Mouse (Mus musculus): ENCODE measurements around the gene Krtap4-6. TPM values are rescaled to one million over a fixed set of nuclear protein-coding genes. Genes with fewer than 3 reads are reported as not detected.
"Not testable (repeated sequence)": the region's sequence is repeated elsewhere in the genome, so short reads cannot be mapped to it uniquely, and the experiment has no call there.

Krtap4-6 gene
- polyA plus RNA-seq, 1 experiment from 2014 or later: not detected

GRCm38 (mm10) chr11:99646444-99646843 lies 19.3 kb downstream of the Krtap4-6 start:
- Histone ChIP-seq H3K4me2 (replicated peaks; ENCODE audit: low read depth, low read length) (no peak overlapping the region), H3K36me3 (ENCODE audit: control insufficient read depth, insufficient read depth, low read length) (no peaks in the 10 kb centered on the region), H3K27me3 (ENCODE audit: control insufficient read depth, insufficient read depth, low read length) (no peaks in the 10 kb centered on the region), H3K4me3 (ENCODE audit: low read length) (no peak overlapping the region), H3K9ac (ENCODE audit: low read depth, low read length) (no peak overlapping the region), H3K27ac (ENCODE audit: low read depth, low read length) (no peak overlapping the region), H3K4me1 (ENCODE audit: control insufficient read depth, insufficient read depth, low read length) (no peaks in the 10 kb centered on the region), H3K9me3 (ENCODE audit: control insufficient read depth, low read length) (no peaks in the 10 kb centered on the region)
- no peak for ATAC-seq (ENCODE audit: low FRiP score, low TSS enrichment)
- 83% methylated on average over 15 of the region's 15 CpGs for WGBS

- Histone ChIP-seq H3K27me3 (ENCODE audit: control insufficient read depth, insufficient read depth, low read length) (no peaks in the 10 kb centered on the region), H3K9me3 (ENCODE audit: control insufficient read depth, low read length) (no peaks in the 10 kb centered on the region), H3K4me3 (ENCODE audit: low read length) (no peak overlapping the region), H3K4me1 (ENCODE audit: control insufficient read depth, insufficient read depth, low read length) (no peaks in the 10 kb centered on the region), H3K27ac (ENCODE audit: low read depth, low read length) (no peak overlapping the region), H3K36me3 (ENCODE audit: control insufficient read depth, insufficient read depth, low read length) (no peaks in the 10 kb centered on the region), H3K4me2 (replicated peaks; ENCODE audit: low read depth, low read length) (no peak overlapping the region), H3K9ac (ENCODE audit: low read depth, low read length) (no peak overlapping the region)
- ATAC-seq (ENCODE audit: low FRiP score, low TSS enrichment): no peak
- WGBS: 81% methylated on average over 3 of the region's 3 CpGs
Observed at GRCm38 (mm10) chr11:99644351-99644750, 21.4 kb downstream of the Krtap4-6 start.

DNA sequence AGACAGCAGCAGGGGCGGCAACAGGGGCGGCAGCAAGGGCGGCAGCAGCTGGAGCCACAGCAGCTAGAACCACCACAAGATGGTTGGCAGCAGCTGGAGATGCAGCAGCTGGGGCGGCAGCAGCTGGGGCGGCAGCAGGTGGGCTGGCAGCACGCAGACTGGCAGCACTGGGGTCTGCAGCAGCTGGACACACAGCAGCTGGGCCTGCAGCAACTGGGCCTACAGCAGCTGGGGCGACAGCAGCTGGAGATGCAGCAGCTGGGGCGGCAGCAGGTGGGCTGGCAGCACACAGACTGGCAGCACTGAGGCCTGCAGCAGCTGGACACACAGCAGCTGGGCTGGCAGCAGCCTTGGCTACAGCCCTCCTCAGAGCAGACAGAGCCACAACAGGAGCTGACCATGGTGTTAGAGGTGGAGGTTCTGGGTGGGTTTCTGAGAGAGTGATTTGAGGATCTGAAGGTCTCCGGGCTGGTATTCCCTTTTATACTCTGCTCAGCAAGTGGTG lies 22.1 kb downstream of the Krtap4-6 start, which contains the start of gene Krtap4-7:
TSS of gene Krtap4-7 (minus strand) at position 455 of the 505 bp plus-strand sequence.
- H3K36me3 ChIP-seq (ENCODE audit: control insufficient read depth, insufficient read depth, low read length); H3K9ac ChIP-seq (ENCODE audit: low read depth, low read length); H3K4me1 ChIP-seq (ENCODE audit: control insufficient read depth, insufficient read depth, low read length); H3K27me3 ChIP-seq (ENCODE audit: control insufficient read depth, insufficient read depth, low read length); H3K4me2 ChIP-seq (replicated peaks; ENCODE audit: low read depth, low read length); H3K9me3 ChIP-seq (ENCODE audit: control insufficient read depth, low read length); H3K27ac ChIP-seq (ENCODE audit: low read depth, low read length); ATAC-seq (ENCODE audit: low FRiP score, low TSS enrichment); H3K4me3 ChIP-seq (ENCODE audit: low read length): not testable (repeated sequence)
- 84% methylated on average over 9 of the region's 9 CpGs for WGBS

- Histone ChIP-seq H3K9ac (ENCODE audit: low read depth, low read length) (no peak overlapping the region), H3K4me2 (replicated peaks; ENCODE audit: low read depth, low read length) (no peak overlapping the region), H3K36me3 (ENCODE audit: control insufficient read depth, insufficient read depth, low read length) (no peaks in the 10 kb centered on the region), H3K27me3 (ENCODE audit: control insufficient read depth, insufficient read depth, low read length) (no peaks in the 10 kb centered on the region), H3K4me3 (ENCODE audit: low read length) (no peak overlapping the region), H3K9me3 (ENCODE audit: control insufficient read depth, low read length) (no peaks in the 10 kb centered on the region), H3K4me1 (ENCODE audit: control insufficient read depth, insufficient read depth, low read length) (no peaks in the 10 kb centered on the region), H3K27ac (ENCODE audit: low read depth, low read length) (no peak overlapping the region)
- WGBS: 45% methylated on average over 1 of the region's 1 CpGs
- ATAC-seq (ENCODE audit: low FRiP score, low TSS enrichment): no peak
Observed at GRCm38 (mm10) chr11:99640926-99641325, 24.8 kb downstream of the Krtap4-6 start.

DNA sequence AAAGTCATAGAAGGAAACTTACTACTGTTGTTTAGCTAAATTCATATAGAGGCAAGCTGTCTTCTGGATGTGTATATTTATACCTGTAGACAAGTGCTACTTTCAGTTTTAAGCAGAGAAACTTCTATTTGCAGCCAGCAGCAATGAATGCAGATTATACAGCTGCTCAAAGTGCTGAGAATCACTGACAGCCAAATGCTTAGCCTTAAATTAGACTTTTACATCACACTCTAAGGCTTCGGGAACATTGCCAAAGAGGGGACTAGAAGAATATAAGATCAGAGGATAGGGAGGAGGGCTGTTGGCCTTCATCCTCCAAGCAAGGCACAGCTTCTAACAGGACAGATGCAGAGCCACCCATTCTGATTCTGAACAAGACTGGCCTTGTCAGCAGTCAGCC lies 28.7 kb downstream of the Krtap4-6 start:
- H3K36me3 ChIP-seq (ENCODE audit: control insufficient read depth, insufficient read depth, low read length): no peaks in the 10 kb centered on the region
- ATAC-seq (ENCODE audit: low FRiP score, low TSS enrichment): no peak
- 78% methylated on average over 1 of the region's 1 CpGs for WGBS

GRCm38 (mm10) chr11:99634653-99635134 lies 31.1 kb downstream of the Krtap4-6 start, which contains the start of gene Krtap4-2:
Krtap4-2 (minus strand) TSS chr11:99635084.
- Histone ChIP-seq H3K27me3 (ENCODE audit: control insufficient read depth, insufficient read depth, low read length) (no peaks in the 10 kb centered on the region), H3K9ac (ENCODE audit: low read depth, low read length) (no peak within 1 kb of the TSS), H3K9me3 (ENCODE audit: control insufficient read depth, low read length) (no peaks in the 10 kb centered on the region), H3K4me3 (ENCODE audit: low read length) (no peak within 1 kb of the TSS), H3K4me1 (ENCODE audit: control insufficient read depth, insufficient read depth, low read length) (no peaks in the 10 kb centered on the region), H3K36me3 (ENCODE audit: control insufficient read depth, insufficient read depth, low read length) (no peaks in the 10 kb centered on the region), H3K27ac (ENCODE audit: low read depth, low read length) (no peak within 1 kb of the TSS), H3K4me2 (replicated peaks; ENCODE audit: low read depth, low read length) (no peak within 1 kb of the TSS)
- 25% methylated on average over 8 of the region's 8 CpGs for WGBS
- ATAC-seq (ENCODE audit: low FRiP score, low TSS enrichment): no peak

More for the DNA sequence above, 28.7 kb downstream of the Krtap4-6 start:
- H3K27me3 ChIP-seq (ENCODE audit: control insufficient read depth, insufficient read depth, low read length): no peaks in the 10 kb centered on the region
- no peak overlapping the region for H3K27ac ChIP-seq (ENCODE audit: low read depth, low read length)
- no peaks in the 10 kb centered on the region for H3K4me1 ChIP-seq (ENCODE audit: control insufficient read depth, insufficient read depth, low read length)
- no peak overlapping the region for H3K9ac ChIP-seq (ENCODE audit: low read depth, low read length)
- H3K4me2 ChIP-seq (replicated peaks; ENCODE audit: low read depth, low read length): no peak overlapping the region
- no peaks in the 10 kb centered on the region for H3K9me3 ChIP-seq (ENCODE audit: control insufficient read depth, low read length)
- H3K4me3 ChIP-seq (ENCODE audit: low read length): no peak overlapping the region

- no peak overlapping the region for H3K4me2 ChIP-seq (replicated peaks; ENCODE audit: low read depth, low read length)
- H3K27ac ChIP-seq (ENCODE audit: low read depth, low read length): no peak overlapping the region
- H3K9me3 ChIP-seq (ENCODE audit: control insufficient read depth, low read length): no peaks in the 10 kb centered on the region
- no peak overlapping the region for H3K4me3 ChIP-seq (ENCODE audit: low read length)
- H3K9ac ChIP-seq (ENCODE audit: low read depth, low read length): no peak overlapping the region
- WGBS: 61% methylated on average over 2 of the region's 2 CpGs
- ATAC-seq (ENCODE audit: low FRiP score, low TSS enrichment): no peak
- H3K4me1 ChIP-seq (ENCODE audit: control insufficient read depth, insufficient read depth, low read length): no peaks in the 10 kb centered on the region
- no peaks in the 10 kb centered on the region for H3K27me3 ChIP-seq (ENCODE audit: control insufficient read depth, insufficient read depth, low read length)
- H3K36me3 ChIP-seq (ENCODE audit: control insufficient read depth, insufficient read depth, low read length): no peaks in the 10 kb centered on the region
Observed at GRCm38 (mm10) chr11:99633293-99633692, 32.5 kb downstream of the Krtap4-6 start.

DNA sequence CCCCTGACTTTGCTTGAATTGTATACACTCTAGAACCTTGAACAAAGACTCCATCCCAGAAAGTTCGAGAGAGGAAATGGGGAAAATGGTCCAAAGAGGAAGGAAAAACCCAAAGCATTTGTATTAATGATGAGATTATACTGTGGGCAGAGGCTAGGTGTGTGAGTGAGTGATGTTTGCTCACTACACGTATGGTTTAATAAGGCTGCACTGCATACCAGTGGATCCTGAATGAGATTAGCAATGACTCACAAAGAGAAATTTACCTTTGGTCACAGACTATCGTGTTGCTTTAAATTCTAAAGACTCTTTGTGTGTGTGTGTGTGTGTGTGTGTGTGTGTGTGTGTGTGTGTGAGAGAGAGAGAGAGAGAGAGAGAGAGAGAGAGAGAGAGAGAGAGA lies 34.9 kb downstream of the Krtap4-6 start:
- Histone ChIP-seq H3K27me3 (ENCODE audit: control insufficient read depth, insufficient read depth, low read length) (no peaks in the 10 kb centered on the region), H3K4me3 (ENCODE audit: low read length) (no peak overlapping the region), H3K36me3 (ENCODE audit: control insufficient read depth, insufficient read depth, low read length) (no peaks in the 10 kb centered on the region), H3K27ac (ENCODE audit: low read depth, low read length) (no peak overlapping the region), H3K4me2 (replicated peaks; ENCODE audit: low read depth, low read length) (no peak overlapping the region), H3K4me1 (ENCODE audit: control insufficient read depth, insufficient read depth, low read length) (no peaks in the 10 kb centered on the region), H3K9ac (ENCODE audit: low read depth, low read length) (no peak overlapping the region), H3K9me3 (ENCODE audit: control insufficient read depth, low read length) (no peaks in the 10 kb centered on the region)
- WGBS: 71% methylated on average over 3 of the region's 3 CpGs
- ATAC-seq (ENCODE audit: low FRiP score, low TSS enrichment): no peak

- Histone ChIP-seq H3K9ac (ENCODE audit: low read depth, low read length) (no peak within 1 kb of the TSS), H3K4me1 (ENCODE audit: control insufficient read depth, insufficient read depth, low read length) (no peaks in the 10 kb centered on the region), H3K4me2 (replicated peaks; ENCODE audit: low read depth, low read length) (no peak within 1 kb of the TSS), H3K9me3 (ENCODE audit: control insufficient read depth, low read length) (no peaks in the 10 kb centered on the region), H3K36me3 (ENCODE audit: control insufficient read depth, insufficient read depth, low read length) (no peaks in the 10 kb centered on the region), H3K27ac (ENCODE audit: low read depth, low read length) (no peak within 1 kb of the TSS), H3K4me3 (ENCODE audit: low read length) (no peak within 1 kb of the TSS), H3K27me3 (ENCODE audit: control insufficient read depth, insufficient read depth, low read length) (no peaks in the 10 kb centered on the region)
- no peak for ATAC-seq (ENCODE audit: low FRiP score, low TSS enrichment)
- WGBS: 87% methylated on average over 4 of the region's 4 CpGs
Observed at GRCm38 (mm10) chr11:99628138-99628537, 37.6 kb downstream of the Krtap4-6 start, which contains the start of gene Krtap4-1. Krtap4-1 (minus strand) TSS chr11:99628238.

All from kidney, embryonic 14.5 days (tissue).